Mouse (Mus musculus) embryonic facial prominence, embryonic 12.5 days (tissue): ENCODE results near the gene Ephx3. TPM values are rescaled to one million over a fixed set of nuclear protein-coding genes. Genes with fewer than 3 reads are reported as not detected.

Experiments
- ATAC-seq: fragments of 200-750 bp; cut with Nextera tagmentation; 2 replicates; pipeline ENCODE4 v1.8.0; 2017; ENCODE audit not compliant: insufficient number of reproducible peaks, insufficient read depth, low FRiP score, low TSS enrichment
- H3K27ac ChIP-seq: fragments of 300-500 bp; sonication (generic); 2 replicates; pipeline ENCODE4 v1.5.1; 2016; ENCODE audit warnings: mild to moderate bottlenecking
- H3K27me3 ChIP-seq: fragments of 300-500 bp; sonication (generic); 2 replicates; pipeline ENCODE4 v1.6.1; 2016; ENCODE audit warnings: mild to moderate bottlenecking, moderate library complexity
- H3K36me3 ChIP-seq: fragments of 300-500 bp; sonication (generic); 2 replicates; pipeline ENCODE4 v1.6.1; 2016; ENCODE audit warnings: mild to moderate bottlenecking
- H3K4me1 ChIP-seq: fragments of 300-500 bp; sonication (generic); 2 replicates; pipeline ENCODE4 v1.6.1; 2016
- H3K4me2 ChIP-seq: fragments of 300-500 bp; sonication (generic); replicated peaks from 2 replicates; pipeline ENCODE4 v1.6.1; 2016; ENCODE audit warnings: mild to moderate bottlenecking, moderate library complexity
- H3K4me3 ChIP-seq: fragments of 300-500 bp; sonication (generic); 2 replicates; pipeline ENCODE4 v1.5.1; 2016; ENCODE audit warnings: mild to moderate bottlenecking
- H3K9ac ChIP-seq: fragments of 300-500 bp; sonication (generic); 2 replicates; pipeline ENCODE4 v1.6.1; 2016; ENCODE audit warnings: mild to moderate bottlenecking, moderate library complexity
- H3K9me3 ChIP-seq: fragments of 300-500 bp; sonication (generic); 2 replicates; pipeline ENCODE4 v1.6.1; 2016; ENCODE audit warnings: mild to moderate bottlenecking, moderate library complexity
- WGBS: fragments of 180-500 bp; shearing (Covaris S2); methylation state at CpG from one replicate; pipeline ENCODE4 v1.1.7; 2016; 5-methylcytosine and 5-hydroxymethylcytosine counted together
- polyA plus RNA-seq: library from polyadenylated mRNA; unstranded; fragments of >200 nt; fragmentation: Nextera tagmentation; extraction: Ambion mirVana; gene quantifications from 2 replicates; pipeline ENCODE4 v1.2.1, GENCODE M21; 2016

The Ephx3 gene
- polyA plus RNA-seq, 1 experiment from 2014 or later: 0.27 TPM

GRCm38 (mm10) chr17:32146718-32147117 is 42.6 kb downstream of the Ephx3 start:
- no peak overlapping the region for H3K27ac ChIP-seq
- no peak for ATAC-seq
- H3K9ac ChIP-seq: no peak overlapping the region
- no peaks in the 10 kb centered on the region for H3K27me3 ChIP-seq
- H3K36me3 ChIP-seq: peaks cover 83% of the 10 kb centered on the region
- 92% methylated on average over 8 of the region's 8 CpGs for WGBS
- no peaks in the 10 kb centered on the region for H3K4me1 ChIP-seq
- H3K9me3 ChIP-seq: no peaks in the 10 kb centered on the region
- no peak overlapping the region for H3K4me2 ChIP-seq
- no peak overlapping the region for H3K4me3 ChIP-seq

GRCm38 (mm10) chr17:32142907-32143854 is 46.2 kb downstream of the Ephx3 start:
- Histone ChIP-seq H3K27me3 (no peaks in the 10 kb centered on the region), H3K9ac (no peak overlapping the region; the same call in 1 of the 2 replicates), H3K4me1 (no peaks in the 10 kb centered on the region), H3K4me3 (no peak overlapping the region), H3K4me2 (peak overlapping the region; percentile 16; the same call in 1 of the 2 replicates), H3K9me3 (no peaks in the 10 kb centered on the region), H3K27ac (no peak overlapping the region), H3K36me3 (peaks cover 89% of the 10 kb centered on the region)
- WGBS: 26% methylated on average over 39 of the region's 39 CpGs
- 0 out of 2 replicates have a peak, but pooled peaks have one; percentile 31 for ATAC-seq

- 100% methylated on average over 1 of the region's 1 CpGs for WGBS
- ATAC-seq: no peak
- no peaks in the 10 kb centered on the region for H3K4me1 ChIP-seq
- no peak overlapping the region for H3K4me2 ChIP-seq
- H3K36me3 ChIP-seq: peaks cover 89% of the 10 kb centered on the region
- H3K9ac ChIP-seq: no peak overlapping the region
- H3K27ac ChIP-seq: no peak overlapping the region
- no peak overlapping the region for H3K4me3 ChIP-seq
- no peaks in the 10 kb centered on the region for H3K9me3 ChIP-seq
- no peaks in the 10 kb centered on the region for H3K27me3 ChIP-seq
Observed at GRCm38 (mm10) chr17:32142234-32142633, 47.1 kb downstream of the Ephx3 start.

Other genes starting within 250 kb of the Ephx3 start
- gene Rrp1b, start 153.4 kb downstream of the Ephx3 start, polyA plus RNA-seq: 72.4 and 74.9 TPM in 2 replicates
- 0.35 and 0.89 TPM in 2 replicates for gene Hsf2bp, start 153.2 kb downstream of the Ephx3 start, polyA plus RNA-seq
- gene Notch3, start 22.7 kb downstream of the Ephx3 start, polyA plus RNA-seq: 22.1 and 23.0 TPM in 2 replicates
- 107 and 112 TPM in 2 replicates for gene Brd4, start 95.2 kb upstream of the Ephx3 start, polyA plus RNA-seq
- 145 and 148 TPM in 2 replicates for gene Akap8, start 131.7 kb upstream of the Ephx3 start, polyA plus RNA-seq
- gene Akap8l, start 161.1 kb upstream of the Ephx3 start, polyA plus RNA-seq: 107 and 118 TPM in 2 replicates
- gene Wiz, start 199.9 kb upstream of the Ephx3 start, polyA plus RNA-seq: 34.0 and 36.5 TPM in 2 replicates
- 0.69 and 0.74 TPM in 2 replicates for gene Rasal3, start 214.0 kb upstream of the Ephx3 start, polyA plus RNA-seq
- 0.13 and 0.20 TPM in 2 replicates for gene Pglyrp2, start 234.6 kb upstream of the Ephx3 start, polyA plus RNA-seq